In the genomic region with DNA sequence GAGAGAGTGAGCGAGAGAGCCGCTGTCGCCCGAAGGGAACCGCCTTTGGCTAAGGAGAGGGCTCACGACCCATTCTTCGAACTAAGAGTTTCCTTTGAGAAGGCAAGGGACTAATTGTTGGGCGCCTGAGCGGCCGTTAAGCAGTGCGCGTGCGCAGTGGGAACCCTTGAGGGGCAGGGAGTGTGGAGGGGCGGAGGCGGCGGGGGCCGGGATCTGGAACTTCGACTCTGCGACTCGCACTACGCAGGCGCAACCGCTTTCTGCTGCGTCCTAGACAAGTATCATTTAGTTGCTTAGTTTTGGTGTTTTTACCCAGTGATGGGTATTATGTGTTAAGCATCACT, we compare ENCODE assay signal across 8 mouse cellular contexts. TPM values are rescaled to one million over a fixed set of nuclear protein-coding genes. Genes with fewer than 3 reads are reported as not detected.
DNase-seq lines count a peak whose midpoint lies in the region; ATAC-seq and TF ChIP-seq lines count a peak whose summit lies in the region.

No protein-coding gene starts in this region.

- 1% methylated on average over 24 of the region's 24 CpGs for WGBS in forebrain, embryonic 14.5 days
- WGBS in large intestine, adult 2 months, result under 1% methylated on average over 24 of the region's 24 CpGs
- WGBS in liver, postnatal 0 days (ENCODE audit: insufficient replicate concordance), result 0% methylated on average over 24 of the region's 24 CpGs
- under 1% methylated on average over 24 of the region's 24 CpGs for WGBS in neural tube, embryonic 14.5 days
- under 1% methylated on average over 24 of the region's 24 CpGs for WGBS in thymus, adult 2 months

- peak overlapping the region; percentile 88 for H3K9ac ChIP-seq in forebrain, embryonic 14.5 days (ENCODE audit: low read length)
- peak overlapping the region; percentile 82 for H3K9ac ChIP-seq in liver, postnatal 0 days (replicated peaks)
- peak overlapping the region; percentile 94 for H3K9ac ChIP-seq in neural tube, embryonic 14.5 days (replicated peaks; ENCODE audit: low read depth, low read length)

- ATAC-seq in forebrain, embryonic 14.5 days, result peak; percentile 85
- ATAC-seq in liver, postnatal 0 days, result peak; percentile 84
- peak; percentile 86 for ATAC-seq in neural tube, embryonic 14.5 days (ENCODE audit: low read depth)

- H3K4me1 ChIP-seq in forebrain, embryonic 14.5 days (ENCODE audit: control insufficient read depth, insufficient read depth, low read length), result peaks cover 13% of the 10 kb centered on the region
- peaks cover 3% of the 10 kb centered on the region; the same call in 1 of the 2 replicates for H3K4me1 ChIP-seq in liver, postnatal 0 days (ENCODE audit: insufficient read depth)
- H3K4me1 ChIP-seq in neural tube, embryonic 14.5 days (ENCODE audit: control insufficient read depth, insufficient read depth, low read length), result peaks cover 17% of the 10 kb centered on the region
- peaks cover 3% of the 10 kb centered on the region for H3K4me1 ChIP-seq in thymus, adult 2 months (replicated peaks; ENCODE audit: control insufficient read depth, insufficient read depth, low read length)

- peak; percentile 34; the same call in 1 of the 2 replicates for TF ChIP-seq POLR2A in thymus, adult 2 months (IDR thresholded peaks at IDR 0.05; ENCODE audit: control insufficient read depth, extremely low read depth, insufficient read depth, low read length, poor library complexity)

- TF ChIP-seq CTCF in liver, postnatal 0 days (IDR thresholded peaks at IDR 0.05; ENCODE audit: low read depth), result no peak
- TF ChIP-seq CTCF in thymus, adult 2 months (IDR thresholded peaks at IDR 0.05; ENCODE audit: borderline replicate concordance, control insufficient read depth, extremely low read depth, insufficient read depth, low read length, poor library complexity), result no peak

- H3K4me3 ChIP-seq in forebrain, embryonic 14.5 days (ENCODE audit: low read depth, low read length), result peak overlapping the region; percentile 64
- H3K4me3 ChIP-seq in liver, postnatal 0 days (ENCODE audit: low read depth, low read length), result peak overlapping the region; percentile 65
- H3K4me3 ChIP-seq in neural tube, embryonic 14.5 days (ENCODE audit: low read depth, low read length), result peak overlapping the region; percentile 88
- H3K4me3 ChIP-seq in thymus, adult 2 months (ENCODE audit: control insufficient read depth, insufficient read depth, low read length), result peak overlapping the region; percentile 92

- no peaks in the 10 kb centered on the region for H3K36me3 ChIP-seq in forebrain, embryonic 14.5 days (ENCODE audit: control insufficient read depth, insufficient read depth, low read length)
- no peaks in the 10 kb centered on the region for H3K36me3 ChIP-seq in liver, postnatal 0 days (replicated peaks; ENCODE audit: insufficient read depth, low read length)
- H3K36me3 ChIP-seq in neural tube, embryonic 14.5 days (ENCODE audit: control insufficient read depth, insufficient read depth, low read length), result no peaks in the 10 kb centered on the region
- H3K36me3 ChIP-seq in thymus, adult 2 months (ENCODE audit: control insufficient read depth, insufficient read depth, low read length), result peaks cover 3% of the 10 kb centered on the region; the same call in 1 of the 2 replicates

- intact Hi-C loops in heart, postnatal 14 days (cut with DNase I), result no loop called here

- H3K9me3 ChIP-seq in forebrain, embryonic 14.5 days (replicated peaks; ENCODE audit: control insufficient read depth, low read length), result no peaks in the 10 kb centered on the region
- no peaks in the 10 kb centered on the region for H3K9me3 ChIP-seq in liver, postnatal 0 days (ENCODE audit: low read length)
- H3K9me3 ChIP-seq in neural tube, embryonic 14.5 days (ENCODE audit: control insufficient read depth, low read length), result no peaks in the 10 kb centered on the region

- peak overlapping the region; percentile 92 for H3K27ac ChIP-seq in forebrain, embryonic 14.5 days (ENCODE audit: low read depth, low read length)
- H3K27ac ChIP-seq in liver, postnatal 0 days (ENCODE audit: low read depth), result peak overlapping the region; percentile 90
- H3K27ac ChIP-seq in neural tube, embryonic 14.5 days (ENCODE audit: low read depth, low read length), result peak overlapping the region; percentile 98
- H3K27ac ChIP-seq in thymus, adult 2 months (ENCODE audit: control insufficient read depth, insufficient read depth, low read length), result peak overlapping the region; percentile 88

- peak overlapping the region; percentile 61 for H3K4me2 ChIP-seq in forebrain, embryonic 14.5 days (ENCODE audit: low read length)
- peak overlapping the region; percentile 68 for H3K4me2 ChIP-seq in liver, postnatal 0 days (ENCODE audit: low read depth, low read length)
- peak overlapping the region; percentile 52 for H3K4me2 ChIP-seq in neural tube, embryonic 14.5 days (ENCODE audit: low read depth, low read length)

- TF ChIP-seq EP300 in liver, postnatal 0 days (IDR thresholded peaks at IDR 0.05; ENCODE audit: low read depth), result no peak

- DNase-seq in Muller cell, postnatal 12 days (ENCODE audit: inconsistent ontology term), result peak; percentile 92
- peak; percentile 88 for DNase-seq in cerebellum, adult 11-12 months
- peak; percentile 96 for DNase-seq in forebrain, embryonic 14.5 days (ENCODE audit: low spot score)
- peak; percentile 91 to 92 for DNase-seq in heart, postnatal 14 days
- peak; percentile 57 for DNase-seq in large intestine, adult 2 months (ENCODE audit: low read depth, low spot score)
- peak; percentile 93 for DNase-seq in liver, postnatal 0 days
- DNase-seq in thymus, adult 2 months, result peak; percentile 89

- no peaks in the 10 kb centered on the region for H3K27me3 ChIP-seq in forebrain, embryonic 14.5 days (replicated peaks; ENCODE audit: control insufficient read depth, insufficient read depth, low read length)
- H3K27me3 ChIP-seq in liver, postnatal 0 days (ENCODE audit: insufficient read depth, low read length), result no peaks in the 10 kb centered on the region
- H3K27me3 ChIP-seq in neural tube, embryonic 14.5 days (ENCODE audit: control insufficient read depth, insufficient read depth, low read length), result no peaks in the 10 kb centered on the region
- H3K27me3 ChIP-seq in thymus, adult 2 months (ENCODE audit: control insufficient read depth, insufficient read depth, low read length), result no peaks in the 10 kb centered on the region

RNA-seq across cellular contexts. Expression of a gene that starts 0.9 kb away (rescaled TPM):
- 123 and 157 TPM in 2 replicates for polyA plus RNA-seq in forebrain, embryonic 14.5 days (2014; fragmentation: Nextera tagmentation; extraction: Ambion mirVana)
- total RNA-seq in heart, postnatal 14 days (2021), result 10 to 100 TPM; 38.7 to 56.3 TPM
- polyA plus RNA-seq in large intestine, adult 2 months (2012; rRNA removed), result 12.1 and 43.1 TPM in 2 replicates
- 22.0 and 27.9 TPM in 2 replicates for polyA plus RNA-seq in liver, postnatal 0 days (2015; fragmentation: Nextera tagmentation; extraction: Ambion mirVana)
- polyA plus RNA-seq in neural tube, embryonic 14.5 days (2014; fragmentation: Nextera tagmentation; extraction: Ambion mirVana), result 194 and 225 TPM in 2 replicates
- polyA plus RNA-seq in thymus, adult 2 months (2012; rRNA removed), result 122 TPM in 2 replicates

RNA-seq across cellular contexts. Expression of a gene that starts 31.2 kb away (rescaled TPM):
- 18.0 and 18.6 TPM in 2 replicates for polyA plus RNA-seq in forebrain, embryonic 14.5 days (2014; fragmentation: Nextera tagmentation; extraction: Ambion mirVana)
- total RNA-seq in heart, postnatal 14 days (2021), result 10 to 100 TPM; 32.4 to 34.2 TPM
- polyA plus RNA-seq in large intestine, adult 2 months (2012; rRNA removed), result 3.2 and 4.2 TPM in 2 replicates
- polyA plus RNA-seq in liver, postnatal 0 days (2015; fragmentation: Nextera tagmentation; extraction: Ambion mirVana), result 8.2 and 9.0 TPM in 2 replicates
- 14.5 and 14.6 TPM in 2 replicates for polyA plus RNA-seq in neural tube, embryonic 14.5 days (2014; fragmentation: Nextera tagmentation; extraction: Ambion mirVana)
- 2.2 and 3.2 TPM in 2 replicates for polyA plus RNA-seq in thymus, adult 2 months (2012; rRNA removed)

Comparison
In these comparisons a context has a peak if more than half of its experiments do, and no peak if none do; other contexts are left out.
1. Peak in every context shown above with its lines: DNase-seq, ATAC-seq, H3K4me3 ChIP-seq and H3K27ac ChIP-seq.